Mouse (Mus musculus) liver, postnatal 0 days (tissue): Measurements from ENCODE around the gene Taf4. TPM values are rescaled to one million over a fixed set of nuclear protein-coding genes. Genes with fewer than 3 reads are reported as not detected.

Source experiments
- ATAC-seq: fragments of 200-750 bp; cut with Nextera tagmentation; 2 replicates; pipeline ENCODE4 v1.8.0; 2017; ENCODE audit warnings: mild to moderate bottlenecking, moderate library complexity
- DNase-seq: peaks from one replicate; pipeline ENCODE4 v3.0.0-alpha.2; 2016
- H3K27ac ChIP-seq: fragments of 300-500 bp; sonication (generic); 2 replicates; pipeline ENCODE4 v1.5.1; 2014; ENCODE audit warnings: antibody characterized with exemption, moderate library complexity, mild to moderate bottlenecking, low read depth
- H3K27me3 ChIP-seq: fragments of 300-500 bp; sonication (generic); 2 replicates; pipeline ENCODE4 v1.6.1; 2014; ENCODE audit warnings: low read length, control low read depth, mixed read lengths; ENCODE audit not compliant: insufficient read depth
- H3K36me3 ChIP-seq: fragments of 300-500 bp; sonication (generic); replicated peaks from 2 replicates; pipeline ENCODE4 v1.6.1; 2014; ENCODE audit warnings: mild to moderate bottlenecking, control low read depth, low read length, moderate library complexity, mixed read lengths; ENCODE audit not compliant: insufficient read depth
- H3K4me1 ChIP-seq: fragments of 300-500 bp; sonication (generic); 2 replicates; pipeline ENCODE4 v1.6.1; 2014; ENCODE audit warnings: antibody characterized with exemption, mild to moderate bottlenecking, control low read depth; ENCODE audit not compliant: insufficient read depth
- H3K4me2 ChIP-seq: fragments of 300-500 bp; sonication (generic); 2 replicates; pipeline ENCODE4 v1.6.1; 2014; ENCODE audit warnings: low read depth, mild to moderate bottlenecking, low read length, moderate library complexity, mixed read lengths
- H3K4me3 ChIP-seq: fragments of 300-500 bp; sonication (generic); 2 replicates; pipeline ENCODE4 v1.5.1; 2014; ENCODE audit warnings: low read depth, low read length
- H3K9ac ChIP-seq: fragments of 300-500 bp; sonication (generic); replicated peaks from 2 replicates; pipeline ENCODE4 v1.6.1; 2014; ENCODE audit warnings: mild to moderate bottlenecking, moderate library complexity
- H3K9me3 ChIP-seq: fragments of 300-500 bp; sonication (generic); 2 replicates; pipeline ENCODE4 v1.6.1; 2016; ENCODE audit warnings: mild to moderate bottlenecking, control low read depth, low read length, mixed read lengths
- CTCF ChIP-seq: sonication (generic); IDR thresholded peaks from 2 replicates; pipeline ENCODE4 v1.5.1; 2016; ENCODE audit warnings: antibody characterized with exemption, low read depth
- EP300 ChIP-seq: IDR thresholded peaks from 2 replicates; pipeline ENCODE4 v1.6.1; 2016; ENCODE audit warnings: antibody characterized with exemption, low read depth, mild to moderate bottlenecking
- WGBS: fragments of 180-500 bp; shearing (Covaris S2); extraction: QIAGEN DNeasy Blood & Tissue Kit; methylation state at CpG from one replicate; pipeline ENCODE4 v1.1.7; 2014; ENCODE audit not compliant: insufficient replicate concordance; 5-methylcytosine and 5-hydroxymethylcytosine counted together
- polyA plus RNA-seq: library from polyadenylated mRNA; unstranded; fragments of >200 nt; fragmentation: Nextera tagmentation; extraction: Ambion mirVana; gene quantifications from 2 replicates; pipeline ENCODE4 v1.2.1, GENCODE M21; 2015

The Taf4 gene
- polyA plus RNA-seq, 1 experiment from 2014 or later: 1.7 TPM

GRCm38 (mm10) chr2:179937091-179937490, 39.4 kb downstream of the Taf4 start:
- TF ChIP-seq CTCF (no peak), EP300 (no peak)
- 36% methylated on average over 4 of the region's 4 CpGs for WGBS
- H3K4me1 ChIP-seq: peaks cover 5% of the 10 kb centered on the region
- no peaks in the 10 kb centered on the region for H3K9me3 ChIP-seq
- peaks cover 15% of the 10 kb centered on the region for H3K36me3 ChIP-seq
- H3K27me3 ChIP-seq: no peaks in the 10 kb centered on the region
- DNase-seq (no peak), ATAC-seq (no peak; the same call in 1 of the 2 replicates)
- H3K4me2 ChIP-seq: no peak overlapping the region
- no peak overlapping the region for H3K4me3 ChIP-seq
- no peak overlapping the region for H3K9ac ChIP-seq
- 0 out of 2 replicates have a peak overlapping the region, but pooled peaks have one; percentile 3 for H3K27ac ChIP-seq

- H3K27me3 ChIP-seq: no peaks in the 10 kb centered on the region
- H3K27ac ChIP-seq: 0 out of 2 replicates have a peak overlapping the region, but pooled peaks have one; percentile 45
- H3K9me3 ChIP-seq: no peaks in the 10 kb centered on the region
- H3K4me3 ChIP-seq: no peak overlapping the region
- WGBS: 46% methylated on average over 3 of the region's 3 CpGs
- DNase-seq: no peak
- H3K9ac ChIP-seq: no peak overlapping the region
- no peak for ATAC-seq
- TF ChIP-seq CTCF (no peak), EP300 (no peak)
- H3K36me3 ChIP-seq: peaks cover 32% of the 10 kb centered on the region
- H3K4me1 ChIP-seq: peaks cover 5% of the 10 kb centered on the region
- 0 out of 2 replicates have a peak overlapping the region, but pooled peaks have one; percentile 18 for H3K4me2 ChIP-seq
Measured at GRCm38 (mm10) chr2:179934165-179934564, 42.3 kb downstream of the Taf4 start.

- no peaks in the 10 kb centered on the region for H3K27me3 ChIP-seq
- H3K36me3 ChIP-seq: peaks cover 34% of the 10 kb centered on the region
- 92% methylated on average over 16 of the region's 16 CpGs for WGBS
- no peak overlapping the region for H3K9ac ChIP-seq
- no peak overlapping the region for H3K27ac ChIP-seq
- ATAC-seq (no peak), DNase-seq (no peak)
- no peaks in the 10 kb centered on the region for H3K9me3 ChIP-seq
- TF ChIP-seq CTCF (no peak), EP300 (no peak)
- H3K4me2 ChIP-seq: no peak overlapping the region
- peaks cover 2% of the 10 kb centered on the region; the same call in 1 of the 2 replicates for H3K4me1 ChIP-seq
- H3K4me3 ChIP-seq: no peak overlapping the region
Measured at GRCm38 (mm10) chr2:179931741-179932140, 44.7 kb downstream of the Taf4 start.

- H3K27ac ChIP-seq: no peak overlapping the region
- no peaks in the 10 kb centered on the region for H3K27me3 ChIP-seq
- H3K4me2 ChIP-seq: no peak overlapping the region
- ATAC-seq: no peak
- DNase-seq: no peak
- WGBS: 89% methylated on average over 13 of the region's 13 CpGs
- H3K9me3 ChIP-seq: no peaks in the 10 kb centered on the region
- H3K4me3 ChIP-seq: no peak overlapping the region
- TF ChIP-seq EP300 (no peak), CTCF (no peak)
- no peak overlapping the region for H3K9ac ChIP-seq
- H3K4me1 ChIP-seq: no peaks in the 10 kb centered on the region
- H3K36me3 ChIP-seq: peaks cover 44% of the 10 kb centered on the region
Measured at GRCm38 (mm10) chr2:179929166-179929565, 47.3 kb downstream of the Taf4 start.

- TF ChIP-seq EP300 (no peak), CTCF (no peak)
Measured at GRCm38 (mm10) chr2:179924038-179924437, 52.4 kb downstream of the Taf4 start.

GRCm38 (mm10) chr2:179921021-179921653, 55.3 kb downstream of the Taf4 start:
- no peak overlapping the region for H3K4me3 ChIP-seq
- no peak overlapping the region for H3K27ac ChIP-seq
- WGBS: 96% methylated on average over 8 of the region's 8 CpGs
- DNase-seq (no peak), ATAC-seq (no peak)
- no peaks in the 10 kb centered on the region for H3K27me3 ChIP-seq
- TF ChIP-seq EP300 (no peak), CTCF (peak; percentile 26; the same call in 1 of the 2 replicates)
- H3K9me3 ChIP-seq: no peaks in the 10 kb centered on the region
- no peaks in the 10 kb centered on the region for H3K4me1 ChIP-seq
- H3K4me2 ChIP-seq: no peak overlapping the region
- no peak overlapping the region for H3K9ac ChIP-seq
- peaks cover 60% of the 10 kb centered on the region for H3K36me3 ChIP-seq

More at GRCm38 (mm10) chr2:179924038-179924437, 52.4 kb downstream of the Taf4 start:
- DNase-seq (no peak), ATAC-seq (no peak)
- Histone ChIP-seq H3K27ac (no peak overlapping the region), H3K9me3 (no peaks in the 10 kb centered on the region), H3K4me3 (no peak overlapping the region), H3K36me3 (peaks cover 53% of the 10 kb centered on the region), H3K9ac (no peak overlapping the region), H3K27me3 (no peaks in the 10 kb centered on the region), H3K4me2 (no peak overlapping the region), H3K4me1 (no peaks in the 10 kb centered on the region)
- WGBS: 88% methylated on average over 6 of the region's 6 CpGs
